Mouse (Mus musculus) layer of hippocampus, adult 11-12 months (tissue): ENCODE results near the gene Lrg1.

ENCODE experiments used
- DNase-seq: peaks from one replicate; pipeline ENCODE4 v3.0.0; 2022; ENCODE audit warnings: low spot score

Lrg1 gene

GRCm38 (mm10) chr17:56121826-56122225, at the start of gene Lrg1:
Gene Lrg1, minus strand, starts transcription at chr17:56122001.
- no peak for DNase-seq

GRCm38 (mm10) chr17:56171456-56171855, 49.7 kb upstream of the Lrg1 start:
- no peak for DNase-seq

GRCm38 (mm10) chr17:56170636-56171035, 48.8 kb upstream of the Lrg1 start:
- no peak for DNase-seq

GRCm38 (mm10) chr17:56169830-56170229, 48.0 kb upstream of the Lrg1 start:
- DNase-seq = no peak

GRCm38 (mm10) chr17:56165671-56166070, 43.9 kb upstream of the Lrg1 start:
- no peak for DNase-seq

- no peak for DNase-seq
Measured at GRCm38 (mm10) chr17:56164510-56164909, 42.7 kb upstream of the Lrg1 start.

- DNase-seq = no peak
Measured at GRCm38 (mm10) chr17:56163523-56164102, 41.8 kb upstream of the Lrg1 start.

GRCm38 (mm10) chr17:56162231-56162774, 40.5 kb upstream of the Lrg1 start, which contains the start of gene Tnfaip8l1:
Gene Tnfaip8l1, plus strand, starts transcription at chr17:56162477.
- peak; percentile 96 for DNase-seq

- DNase-seq = peak; percentile 71
Measured at GRCm38 (mm10) chr17:56159729-56160128, 37.9 kb upstream of the Lrg1 start.

- DNase-seq = peak; percentile 63
Measured at GRCm38 (mm10) chr17:56153643-56154042, 31.8 kb upstream of the Lrg1 start.

- DNase-seq = no peak
Measured at GRCm38 (mm10) chr17:56149897-56150296, 28.1 kb upstream of the Lrg1 start.

- DNase-seq = no peak
Measured at GRCm38 (mm10) chr17:56148790-56149618, 27.2 kb upstream of the Lrg1 start.

- DNase-seq = no peak
Measured at GRCm38 (mm10) chr17:56148280-56148679, 26.5 kb upstream of the Lrg1 start.

GRCm38 (mm10) chr17:56147420-56147819, 25.6 kb upstream of the Lrg1 start:
- DNase-seq = no peak

- DNase-seq = no peak
Measured at GRCm38 (mm10) chr17:56146131-56146530, 24.3 kb upstream of the Lrg1 start.

- DNase-seq = no peak
Measured at GRCm38 (mm10) chr17:56144546-56144945, 22.7 kb upstream of the Lrg1 start.

GRCm38 (mm10) chr17:56141702-56142605, 20.2 kb upstream of the Lrg1 start:
- peak; percentile 63 for DNase-seq

- DNase-seq = peak; percentile 68
Measured at GRCm38 (mm10) chr17:56139858-56140595, 18.2 kb upstream of the Lrg1 start, which contains the start of gene Sema6b. Gene Sema6b, minus strand, starts transcription at chr17:56140343.

- DNase-seq = peak; percentile 53
Measured at GRCm38 (mm10) chr17:56139355-56139754, 17.6 kb upstream of the Lrg1 start.

GRCm38 (mm10) chr17:56137839-56138613, 16.2 kb upstream of the Lrg1 start:
- DNase-seq = no peak
